Mouse (Mus musculus): ENCODE data around the gene Wiz. TPM values are rescaled to one million over a fixed set of nuclear protein-coding genes. Genes with fewer than 3 reads are reported as not detected.

Wiz gene
- polyA plus RNA-seq (2016; fragmentation: Nextera tagmentation; extraction: Ambion mirVana): 34.0 and 36.5 TPM in 2 replicates

DNA sequence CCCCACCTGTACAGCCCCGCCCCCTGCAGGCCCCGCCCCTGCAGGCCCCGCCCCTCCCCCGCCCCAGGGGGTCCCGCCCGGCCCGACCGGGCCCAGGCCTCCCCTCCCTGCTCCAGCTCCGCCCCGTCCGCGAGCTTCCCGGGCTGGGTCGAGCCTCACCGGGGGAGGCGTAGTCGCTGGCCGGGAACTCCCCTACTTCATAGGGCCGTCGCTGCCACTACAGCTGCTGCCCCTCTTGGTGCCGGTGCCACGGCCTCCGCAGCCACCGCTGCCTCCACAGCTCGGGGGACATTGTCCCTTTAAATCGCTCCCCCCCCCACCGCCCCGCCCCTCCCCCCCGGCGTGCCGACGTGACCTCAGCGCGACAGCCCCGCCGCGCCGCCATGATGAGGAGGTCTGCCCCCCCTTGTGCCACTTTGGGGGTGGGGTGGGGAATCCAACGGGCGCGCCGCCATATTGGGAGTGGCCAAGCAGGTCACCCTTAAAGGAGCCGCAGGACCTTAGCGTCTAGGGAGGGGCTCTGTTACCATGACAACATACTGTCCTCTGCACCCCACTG is at the start of gene Wiz:
Gene Wiz (minus strand): TSS at position 339 of the 559 bp plus-strand sequence.
- ATAC-seq (ENCODE audit: insufficient number of reproducible peaks, insufficient read depth, low FRiP score, low TSS enrichment): peak; percentile 65
- peak within 1 kb of the TSS; percentile 79 for H3K4me3 ChIP-seq
- WGBS: under 1% methylated on average over 24 of the region's 44 CpGs
- peaks cover 33% of the 10 kb centered on the region for H3K27me3 ChIP-seq
- H3K36me3 ChIP-seq: peaks cover 9% of the 10 kb centered on the region
- H3K9ac ChIP-seq: peak within 1 kb of the TSS; percentile 71
- H3K9me3 ChIP-seq: no peaks in the 10 kb centered on the region
- H3K27ac ChIP-seq: peak within 1 kb of the TSS; percentile 72
- H3K4me2 ChIP-seq (replicated peaks): peak within 1 kb of the TSS; percentile 94
- peaks cover 6% of the 10 kb centered on the region; the same call in 1 of the 2 replicates for H3K4me1 ChIP-seq

GRCm38 (mm10) chr17:32437106-32437505 is 47.9 kb upstream of the Wiz start:
- Histone ChIP-seq H3K27ac (no peak overlapping the region), H3K9ac (no peak overlapping the region), H3K4me3 (no peak overlapping the region), H3K4me1 (no peaks in the 10 kb centered on the region), H3K4me2 (replicated peaks) (no peak overlapping the region), H3K36me3 (no peaks in the 10 kb centered on the region), H3K27me3 (no peaks in the 10 kb centered on the region), H3K9me3 (no peaks in the 10 kb centered on the region)
- no peak for ATAC-seq (ENCODE audit: insufficient number of reproducible peaks, insufficient read depth, low FRiP score, low TSS enrichment)
- 93% methylated on average over 4 of the region's 4 CpGs for WGBS

DNA sequence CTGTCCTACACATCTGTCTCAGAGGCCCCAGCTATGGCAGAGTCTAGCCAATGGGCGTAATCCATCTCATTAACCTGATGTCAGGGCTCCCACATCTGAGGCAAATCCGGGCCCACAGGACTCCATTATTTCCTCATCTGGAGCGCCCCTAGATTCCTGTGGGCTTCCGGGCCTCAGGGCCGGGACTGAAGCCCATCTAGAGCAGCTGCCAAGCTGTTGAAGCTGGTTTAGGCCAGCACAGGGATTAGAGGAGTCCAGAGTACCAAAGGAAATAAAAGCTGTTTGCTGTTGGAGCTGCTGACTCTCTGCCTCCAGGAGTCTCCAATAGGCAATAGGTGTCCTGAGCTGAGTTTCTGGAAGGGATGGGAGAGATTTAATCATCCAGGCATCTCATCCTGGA is 45.9 kb upstream of the Wiz start:
- no peak overlapping the region for H3K9ac ChIP-seq
- H3K36me3 ChIP-seq: no peaks in the 10 kb centered on the region
- WGBS: 71% methylated on average over 5 of the region's 5 CpGs
- no peak overlapping the region for H3K27ac ChIP-seq
- H3K4me3 ChIP-seq: no peak overlapping the region
- H3K4me2 ChIP-seq (replicated peaks): no peak overlapping the region
- ATAC-seq (ENCODE audit: insufficient number of reproducible peaks, insufficient read depth, low FRiP score, low TSS enrichment): no peak
- no peaks in the 10 kb centered on the region for H3K4me1 ChIP-seq
- H3K27me3 ChIP-seq: no peaks in the 10 kb centered on the region
- H3K9me3 ChIP-seq: no peaks in the 10 kb centered on the region

DNA sequence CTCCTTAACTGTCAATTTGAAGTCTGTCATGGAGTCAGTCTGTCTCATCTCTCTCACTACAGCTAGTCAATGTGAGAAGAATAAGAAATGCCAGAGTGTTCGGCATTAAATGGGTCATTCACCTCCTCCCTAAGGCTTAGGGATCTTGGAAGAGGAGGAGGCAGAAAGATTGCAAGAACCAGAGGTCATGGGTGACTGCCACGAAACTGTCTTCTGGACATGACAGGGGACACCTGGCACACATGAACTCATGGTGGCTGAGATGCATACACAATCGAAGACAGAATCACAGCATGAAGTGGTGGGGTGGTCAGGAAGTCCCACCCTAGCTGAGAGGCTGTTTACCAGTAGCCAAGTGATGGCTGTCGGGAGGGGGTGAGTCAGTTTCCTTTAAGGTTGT is 45.1 kb upstream of the Wiz start:
- Histone ChIP-seq H3K27me3 (no peaks in the 10 kb centered on the region), H3K36me3 (no peaks in the 10 kb centered on the region), H3K27ac (no peak overlapping the region), H3K9me3 (no peaks in the 10 kb centered on the region), H3K4me3 (no peak overlapping the region), H3K4me1 (no peaks in the 10 kb centered on the region), H3K9ac (no peak overlapping the region), H3K4me2 (replicated peaks) (no peak overlapping the region)
- ATAC-seq (ENCODE audit: insufficient number of reproducible peaks, insufficient read depth, low FRiP score, low TSS enrichment): no peak
- 68% methylated on average over 4 of the region's 4 CpGs for WGBS

DNA sequence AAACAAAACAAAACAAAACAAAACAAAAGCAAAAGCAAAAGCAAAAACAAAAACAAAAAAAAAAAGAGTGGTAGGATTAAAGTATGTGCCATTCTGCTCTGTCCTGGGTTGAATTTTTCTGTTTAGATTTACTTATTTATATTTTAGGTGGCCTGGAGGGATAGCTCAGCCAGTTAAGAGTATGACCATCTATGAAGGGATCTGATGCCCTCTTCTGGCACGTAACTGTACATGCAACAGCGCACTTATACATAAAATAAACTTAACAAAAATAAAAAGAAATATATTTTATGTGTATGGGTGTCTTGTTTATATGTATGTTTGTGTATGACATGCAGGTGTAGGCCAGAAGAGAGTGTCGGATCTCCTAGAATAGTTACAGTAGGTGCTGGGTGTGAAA is 42.7 kb upstream of the Wiz start:
- H3K36me3 ChIP-seq: no peaks in the 10 kb centered on the region
- no peaks in the 10 kb centered on the region for H3K9me3 ChIP-seq
- no peak overlapping the region for H3K4me2 ChIP-seq (replicated peaks)
- no peak for ATAC-seq (ENCODE audit: insufficient number of reproducible peaks, insufficient read depth, low FRiP score, low TSS enrichment)
- no peaks in the 10 kb centered on the region for H3K4me1 ChIP-seq
- 56% methylated on average over 3 of the region's 3 CpGs for WGBS
- H3K27ac ChIP-seq: no peak overlapping the region
- no peaks in the 10 kb centered on the region for H3K27me3 ChIP-seq
- no peak overlapping the region for H3K4me3 ChIP-seq
- no peak overlapping the region for H3K9ac ChIP-seq

GRCm38 (mm10) chr17:32426610-32427009 is 37.4 kb upstream of the Wiz start:
- H3K4me1 ChIP-seq: no peaks in the 10 kb centered on the region
- no peak for ATAC-seq (ENCODE audit: insufficient number of reproducible peaks, insufficient read depth, low FRiP score, low TSS enrichment)
- no peaks in the 10 kb centered on the region for H3K36me3 ChIP-seq
- H3K4me2 ChIP-seq (replicated peaks): no peak overlapping the region
- H3K27ac ChIP-seq: no peak overlapping the region
- H3K9me3 ChIP-seq: no peaks in the 10 kb centered on the region
- no peaks in the 10 kb centered on the region for H3K27me3 ChIP-seq
- H3K9ac ChIP-seq: no peak overlapping the region
- no peak overlapping the region for H3K4me3 ChIP-seq

DNA sequence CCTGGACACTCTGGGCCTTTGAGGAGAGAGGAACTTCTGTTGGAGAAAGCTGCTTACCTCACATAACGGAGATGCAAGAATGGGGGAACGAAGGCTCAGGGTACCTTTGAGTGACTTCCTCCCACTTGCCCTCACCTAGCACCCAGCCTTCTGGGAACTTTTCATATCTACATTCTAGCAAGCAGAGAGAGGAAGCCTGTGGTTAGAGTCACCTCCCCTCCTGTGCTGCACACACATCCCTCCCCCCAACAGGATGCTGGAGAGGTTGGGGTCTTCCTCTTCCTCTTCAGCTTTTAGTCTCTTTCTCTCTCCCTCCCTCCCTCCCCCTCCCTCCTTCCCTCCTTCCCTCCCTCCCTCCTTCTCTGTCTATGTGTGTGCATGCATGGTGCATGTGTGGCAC is 34.8 kb upstream of the Wiz start, which contains the start of gene Pglyrp2:
Gene Pglyrp2 (minus strand): TSS at position 134 of the 400 bp plus-strand sequence.
- Histone ChIP-seq H3K9ac (no peak within 1 kb of the TSS), H3K4me2 (replicated peaks) (no peak within 1 kb of the TSS), H3K9me3 (no peaks in the 10 kb centered on the region), H3K27ac (no peak within 1 kb of the TSS), H3K27me3 (no peaks in the 10 kb centered on the region), H3K36me3 (no peaks in the 10 kb centered on the region), H3K4me3 (no peak within 1 kb of the TSS), H3K4me1 (no peaks in the 10 kb centered on the region)
- 88% methylated on average over 2 of the region's 2 CpGs for WGBS
- ATAC-seq (ENCODE audit: insufficient number of reproducible peaks, insufficient read depth, low FRiP score, low TSS enrichment): no peak

DNA sequence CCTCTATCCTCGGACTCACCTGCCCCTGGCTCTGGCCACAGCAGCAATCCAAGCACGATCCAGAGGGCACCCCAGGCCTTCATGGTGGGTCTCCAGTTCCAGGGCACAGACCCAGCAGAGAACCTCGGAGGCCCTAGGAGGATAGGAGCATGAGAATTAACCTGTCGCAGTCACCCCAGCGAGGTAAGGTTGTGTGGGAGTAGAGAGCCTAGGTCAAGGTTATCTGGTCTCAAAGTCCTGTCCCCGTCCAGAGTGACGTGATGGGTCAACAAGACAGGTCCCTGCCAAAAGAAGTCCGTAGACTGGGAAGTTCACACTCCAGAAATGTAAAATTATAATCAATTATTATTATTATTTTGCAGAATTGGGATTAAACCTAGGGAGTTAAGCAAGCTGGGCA is 31.5 kb upstream of the Wiz start:
- Histone ChIP-seq H3K27me3 (peaks cover 14% of the 10 kb centered on the region), H3K9ac (no peak overlapping the region), H3K4me2 (replicated peaks) (no peak overlapping the region), H3K4me1 (no peaks in the 10 kb centered on the region), H3K27ac (no peak overlapping the region), H3K9me3 (no peaks in the 10 kb centered on the region), H3K36me3 (no peaks in the 10 kb centered on the region), H3K4me3 (no peak overlapping the region)
- ATAC-seq (ENCODE audit: insufficient number of reproducible peaks, insufficient read depth, low FRiP score, low TSS enrichment): no peak
- WGBS: 84% methylated on average over 8 of the region's 8 CpGs

DNA sequence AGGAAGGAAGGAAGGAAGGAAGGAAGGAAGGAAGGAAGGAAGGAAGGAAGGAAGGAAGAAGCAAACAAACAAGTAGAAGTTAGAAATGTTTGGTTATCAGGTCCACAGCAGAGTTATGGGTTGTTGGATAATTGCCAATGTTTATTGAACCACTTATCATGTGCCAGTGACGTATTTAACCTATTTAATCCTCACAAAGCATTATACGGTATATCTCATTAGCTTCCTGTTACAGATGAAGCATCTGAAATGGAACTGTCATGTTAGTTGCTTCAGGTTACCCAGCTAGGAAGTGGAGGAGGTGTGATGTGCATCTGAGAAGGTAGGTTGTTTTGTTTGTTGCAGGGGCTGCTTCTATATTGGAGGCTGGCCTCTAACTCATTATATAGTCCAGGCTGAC is 30.8 kb upstream of the Wiz start:
- 75% methylated on average over 2 of the region's 2 CpGs for WGBS
- Histone ChIP-seq H3K9me3 (no peaks in the 10 kb centered on the region), H3K4me3 (no peak overlapping the region), H3K4me1 (no peaks in the 10 kb centered on the region), H3K27ac (no peak overlapping the region), H3K4me2 (replicated peaks) (no peak overlapping the region), H3K27me3 (peaks cover 21% of the 10 kb centered on the region), H3K9ac (no peak overlapping the region), H3K36me3 (no peaks in the 10 kb centered on the region)
- ATAC-seq (ENCODE audit: insufficient number of reproducible peaks, insufficient read depth, low FRiP score, low TSS enrichment): no peak

GRCm38 (mm10) chr17:32416771-32417170 is 27.5 kb upstream of the Wiz start:
- H3K9me3 ChIP-seq: no peaks in the 10 kb centered on the region
- WGBS: 90% methylated on average over 14 of the region's 14 CpGs
- no peak overlapping the region for H3K9ac ChIP-seq
- no peak overlapping the region for H3K4me3 ChIP-seq
- H3K27me3 ChIP-seq: peaks cover 30% of the 10 kb centered on the region
- H3K27ac ChIP-seq: no peak overlapping the region
- H3K4me1 ChIP-seq: no peaks in the 10 kb centered on the region
- no peak for ATAC-seq (ENCODE audit: insufficient number of reproducible peaks, insufficient read depth, low FRiP score, low TSS enrichment)
- H3K36me3 ChIP-seq: no peaks in the 10 kb centered on the region
- no peak overlapping the region for H3K4me2 ChIP-seq (replicated peaks)

- no peaks in the 10 kb centered on the region for H3K9me3 ChIP-seq
- no peaks in the 10 kb centered on the region for H3K4me1 ChIP-seq
- peaks cover 30% of the 10 kb centered on the region for H3K27me3 ChIP-seq
- WGBS: 48% methylated on average over 24 of the region's 24 CpGs
- no peak overlapping the region for H3K4me2 ChIP-seq (replicated peaks)
- ATAC-seq (ENCODE audit: insufficient number of reproducible peaks, insufficient read depth, low FRiP score, low TSS enrichment): no peak
- H3K9ac ChIP-seq: no peak overlapping the region
- no peak overlapping the region for H3K4me3 ChIP-seq
- no peaks in the 10 kb centered on the region for H3K36me3 ChIP-seq
- no peak overlapping the region for H3K27ac ChIP-seq
These were observed 26.3 kb upstream of the Wiz start for GRCm38 (mm10) chr17:32415417-32416020.

- H3K4me2 ChIP-seq (replicated peaks): no peak overlapping the region
- H3K36me3 ChIP-seq: no peaks in the 10 kb centered on the region
- no peaks in the 10 kb centered on the region for H3K4me1 ChIP-seq
- peaks cover 23% of the 10 kb centered on the region for H3K27me3 ChIP-seq
- no peak for ATAC-seq (ENCODE audit: insufficient number of reproducible peaks, insufficient read depth, low FRiP score, low TSS enrichment)
- 88% methylated on average over 6 of the region's 6 CpGs for WGBS
- no peak overlapping the region for H3K27ac ChIP-seq
- H3K9ac ChIP-seq: no peak overlapping the region
- no peak overlapping the region for H3K4me3 ChIP-seq
- no peaks in the 10 kb centered on the region for H3K9me3 ChIP-seq
These were observed 22.7 kb upstream of the Wiz start for GRCm38 (mm10) chr17:32411898-32412297.

Measured in embryonic facial prominence, embryonic 12.5 days (tissue).